9 mouse cellular contexts compared by ENCODE assay signal in the genomic region with DNA sequence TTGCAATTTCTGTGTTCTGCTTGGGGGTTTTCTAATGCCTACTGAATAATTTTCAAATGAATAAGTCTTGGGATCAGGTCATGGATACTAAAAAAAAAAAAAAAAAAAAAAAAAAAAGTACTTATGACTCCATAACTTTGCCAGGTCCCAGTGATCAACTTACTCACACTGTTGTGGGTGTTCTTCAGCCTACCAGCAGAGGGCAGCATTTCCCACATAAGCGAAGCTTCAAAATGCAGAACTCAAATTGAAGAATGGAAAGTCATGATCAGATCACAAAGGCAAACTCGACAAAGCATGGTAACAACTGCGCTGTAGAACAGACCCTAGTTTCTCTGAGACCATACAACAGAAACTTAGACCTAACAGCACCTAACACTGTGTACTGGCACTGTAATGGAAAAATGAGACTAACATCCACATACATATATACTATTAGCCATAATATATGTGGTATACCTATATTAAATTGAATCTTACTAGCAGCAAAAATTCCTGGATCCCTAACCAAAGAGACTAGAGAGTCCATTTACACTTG.
A peak's percentile ranks its signal among the peaks of the same experiment; 100 is the strongest.
DNase-seq lines count a peak whose midpoint lies in the region; ATAC-seq and TF ChIP-seq lines count a peak whose summit lies in the region.
"Had no signal": no experiment of that assay in that cellular context is flagged by ENCODE, and none has a peak within 500 bp of the region (broad histone marks: within the 10 kb centered on the region; RNA-seq: fewer than 3 reads in every experiment).

No protein-coding gene starts in this region.

- peak; percentile 40; the same call in 1 of the 2 replicates for ATAC-seq in G1E (ENCODE audit: extremely low read depth, insufficient number of reproducible peaks, low FRiP score, poor library complexity, severe bottlenecking)
- ATAC-seq in megakaryocyte progenitor cell, adult 5-6 weeks (replicated peaks; ENCODE audit: poor library complexity): peak; percentile 97

- DNase-seq in G1E (ENCODE audit: low spot score): no peak
- DNase-seq in brain, embryonic 14.5 days (ENCODE audit: low read depth): peak; percentile 90
- peak; percentile 36 for DNase-seq in fibroblast of lung, adult 2 months (ENCODE audit: low read depth)
- DNase-seq in heart, postnatal 10 days: peak; percentile 82 to 87
- DNase-seq in layer of hippocampus, postnatal 10 days (ENCODE audit: low spot score in 2 of 2): peak; percentile 81 to 82
- peak; percentile 83 for DNase-seq in right cerebral cortex, postnatal 10 days (ENCODE audit: low spot score in 2 of 2)
- DNase-seq in urinary bladder, postnatal 36 days (ENCODE audit: low spot score in 2 of 2): peak; percentile 52 to 76

- H3K4me3 ChIP-seq in G1E (ENCODE audit: low read depth, low read length): no peak overlapping the region
- H3K4me3 ChIP-seq: lung, embryonic 15.5 days had no signal

- H3K9me3 ChIP-seq in G1E (replicated peaks): no peaks in the 10 kb centered on the region
- H3K9me3 ChIP-seq: lung, embryonic 15.5 days had no signal

- peak; percentile 87 for TF ChIP-seq CTCF in G1E (IDR thresholded peaks at IDR 0.05; ENCODE audit: low read depth, low read length)
- TF ChIP-seq CTCF in brain, embryonic 14.5 days (IDR thresholded peaks at IDR 0.05; ENCODE audit: borderline replicate concordance, extremely low read depth, insufficient read depth, insufficient read length): peak; percentile 88; the same call in 1 of the 2 replicates

- intact Hi-C loops in heart, postnatal 10 days (cut with DNase I): loop anchor here (1.0 to 10.0 kb wide), 4 partner anchors 35 to 578 kb away; a partner anchor contains a TSS

- no peaks in the 10 kb centered on the region for H3K4me1 ChIP-seq in G1E (ENCODE audit: insufficient read depth, low read depth, low read length)
- H3K4me1 ChIP-seq: lung, embryonic 15.5 days had no signal

- TF ChIP-seq POLR2A in brain, embryonic 14.5 days (IDR thresholded peaks at IDR 0.05; ENCODE audit: borderline replicate concordance, extremely low read depth, insufficient read depth, insufficient read length, poor library complexity, severe bottlenecking): no peak

- no peaks in the 10 kb centered on the region for H3K36me3 ChIP-seq in G1E (replicated peaks)
- H3K36me3 ChIP-seq: lung, embryonic 15.5 days had no signal

- H3K27me3 ChIP-seq in G1E (ENCODE audit: insufficient read depth, low read length): no peaks in the 10 kb centered on the region
- H3K27me3 ChIP-seq: lung, embryonic 15.5 days had no signal
